Mouse (Mus musculus) spleen, adult 2 months (tissue): Measurements from ENCODE around the gene Bfsp1.

Experiments used
- CTCF ChIP-seq: fragments of 200-500 bp; IDR thresholded peaks from 2 replicates; pipeline ENCODE4 v1.5.1; 2011; ENCODE audit warnings: mild to moderate bottlenecking, inconsistent platforms; ENCODE audit not compliant: insufficient read depth, insufficient read length, insufficient replicate concordance; ENCODE audit errors: extremely low read depth
- POLR2A ChIP-seq: fragments of 200-500 bp; IDR thresholded peaks from 2 replicates; pipeline ENCODE4 v1.6.1; 2011; ENCODE audit warnings: low read depth, low read length, inconsistent platforms

DNA sequence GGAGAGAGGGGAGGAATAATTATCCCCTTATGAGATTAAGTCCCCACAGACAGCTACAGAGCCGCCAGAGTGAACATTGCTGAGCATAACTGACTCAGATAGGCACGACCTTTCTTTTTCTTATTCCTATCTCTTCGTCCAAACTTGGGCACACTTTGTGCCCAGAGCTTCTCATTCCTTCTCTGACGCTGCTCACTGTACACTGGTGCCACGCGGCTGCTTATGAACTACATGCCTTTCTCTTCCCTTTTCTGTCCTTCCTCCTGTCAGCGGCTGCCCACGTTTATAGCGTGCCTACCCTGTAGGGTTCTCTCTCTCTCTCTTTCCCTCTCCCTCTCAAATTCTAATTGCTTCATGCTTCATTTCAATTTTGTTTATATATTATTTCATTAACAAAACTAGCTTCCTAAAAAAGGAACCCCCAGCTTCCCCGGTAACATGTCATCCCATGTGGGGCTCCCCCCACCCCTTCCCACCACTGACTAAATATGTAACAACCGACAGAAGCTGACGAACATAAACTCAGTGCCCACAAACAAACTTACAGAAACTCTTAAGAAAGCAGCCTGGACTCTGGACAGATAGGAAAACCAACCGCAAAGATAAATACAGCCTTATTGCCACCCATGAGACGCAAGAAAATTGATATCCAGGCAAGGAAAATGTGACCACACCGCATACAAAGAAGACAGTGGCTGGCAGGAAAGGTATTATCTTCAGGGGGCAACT lies 26.3 kb upstream of the Bfsp1 start:
- TF ChIP-seq CTCF, result no peak
- TF ChIP-seq POLR2A, result no peak
